Mouse (Mus musculus) lung, postnatal 10 days (tissue): ENCODE results near the gene Tppp3.

ENCODE experiments used
- DNase-seq: peaks from one replicate; pipeline ENCODE4 v3.0.0; 2021

Tppp3 gene

GRCm38 (mm10) chr8:105466246-105466645 is 5.1 kb downstream of the Tppp3 start:
- no peak for DNase-seq

GRCm38 (mm10) chr8:105464595-105464994 is 6.7 kb downstream of the Tppp3 start:
- DNase-seq = peak; percentile 69

GRCm38 (mm10) chr8:105461085-105461803 is 10.1 kb downstream of the Tppp3 start:
- peak; percentile 65 for DNase-seq

GRCm38 (mm10) chr8:105455218-105455617 is 16.1 kb downstream of the Tppp3 start:
- DNase-seq = peak; percentile 11

GRCm38 (mm10) chr8:105454088-105454487 is 17.2 kb downstream of the Tppp3 start:
- peak; percentile 82 for DNase-seq

GRCm38 (mm10) chr8:105453296-105453695 is 18.0 kb downstream of the Tppp3 start:
- peak; percentile 24 for DNase-seq

GRCm38 (mm10) chr8:105451903-105452603 is 19.3 kb downstream of the Tppp3 start:
- DNase-seq = no peak

GRCm38 (mm10) chr8:105450977-105451376 is 20.3 kb downstream of the Tppp3 start:
- no peak for DNase-seq

- DNase-seq = no peak
Measured at GRCm38 (mm10) chr8:105448596-105448995, 22.7 kb downstream of the Tppp3 start.

- no peak for DNase-seq
Measured at GRCm38 (mm10) chr8:105448188-105448587, 23.1 kb downstream of the Tppp3 start.

- peak; percentile 21 for DNase-seq
Measured at GRCm38 (mm10) chr8:105446127-105446552, 25.2 kb downstream of the Tppp3 start.

- DNase-seq = peak; percentile 6
Measured at GRCm38 (mm10) chr8:105445296-105446126, 25.8 kb downstream of the Tppp3 start.

- DNase-seq = no peak
Measured at GRCm38 (mm10) chr8:105442661-105443060, 28.7 kb downstream of the Tppp3 start.

- peak; percentile 79 for DNase-seq
Measured at GRCm38 (mm10) chr8:105441433-105441832, 29.9 kb downstream of the Tppp3 start.

GRCm38 (mm10) chr8:105438865-105439264 is 32.5 kb downstream of the Tppp3 start:
- DNase-seq = peak; percentile 66

- no peak for DNase-seq
Measured at GRCm38 (mm10) chr8:105437078-105437748, 34.1 kb downstream of the Tppp3 start.

- DNase-seq = no peak
Measured at GRCm38 (mm10) chr8:105436218-105436617, 35.1 kb downstream of the Tppp3 start.

GRCm38 (mm10) chr8:105434136-105434535 is 37.2 kb downstream of the Tppp3 start:
- no peak for DNase-seq

GRCm38 (mm10) chr8:105433511-105433910 is 37.8 kb downstream of the Tppp3 start:
- DNase-seq = peak; percentile 51

- no peak for DNase-seq
Measured at GRCm38 (mm10) chr8:105433021-105433420, 38.3 kb downstream of the Tppp3 start.

- no peak for DNase-seq
Measured at GRCm38 (mm10) chr8:105431743-105432515, 39.4 kb downstream of the Tppp3 start.

- DNase-seq = no peak
Measured at GRCm38 (mm10) chr8:105426878-105427277, 44.4 kb downstream of the Tppp3 start.
